Mouse (Mus musculus) hindbrain, embryonic 12.5 days (tissue): Measurements from ENCODE around the gene Ldlrap1. TPM values are rescaled to one million over a fixed set of nuclear protein-coding genes. Genes with fewer than 3 reads are reported as not detected.

Experiments
- polyA plus RNA-seq: library from polyadenylated mRNA; unstranded; fragments of >200 nt; fragmentation: Nextera tagmentation; extraction: Ambion mirVana; gene quantifications from 2 replicates; pipeline ENCODE4 v1.2.1, GENCODE M21; 2016

Gene Ldlrap1
- polyA plus RNA-seq, 1 experiment from 2014 or later: 10.4 TPM

Other genes starting within 250 kb of the Ldlrap1 start
- gene Mtfr1l, start 232.6 kb downstream of the Ldlrap1 start, polyA plus RNA-seq: 137 and 140 TPM in 2 replicates
- 36.7 and 42.8 TPM in 2 replicates for gene Selenon, start 215.9 kb downstream of the Ldlrap1 start, polyA plus RNA-seq
- gene Man1c1, start 63.7 kb downstream of the Ldlrap1 start, polyA plus RNA-seq: 6.4 and 7.4 TPM in 2 replicates
- gene Maco1, start 85.3 kb upstream of the Ldlrap1 start, polyA plus RNA-seq: 89.8 and 97.9 TPM in 2 replicates
- 7.9 and 10.1 TPM in 2 replicates for gene Rhd, start 96.5 kb upstream of the Ldlrap1 start, polyA plus RNA-seq
- gene Tmem50a, start 147.0 kb upstream of the Ldlrap1 start, polyA plus RNA-seq: 163 and 169 TPM in 2 replicates
- gene Rsrp1, start 155.6 kb upstream of the Ldlrap1 start, polyA plus RNA-seq: 536 and 591 TPM in 2 replicates
- 77.2 and 80.7 TPM in 2 replicates for gene Syf2, start 162.9 kb upstream of the Ldlrap1 start, polyA plus RNA-seq